Mouse (Mus musculus) heart, postnatal 4 days (tissue): Measurements from ENCODE around the gene Gc. TPM values are rescaled to one million over a fixed set of nuclear protein-coding genes. Genes with fewer than 3 reads are reported as not detected.

ENCODE experiments used
- DNase-seq: peaks from one replicate; pipeline ENCODE4 v3.0.0; 2021
- total RNA-seq, 2 experiments: library from RNA; stranded (reverse); gene quantifications; 2 replicates each; pipeline ENCODE4 v1.2.3; 2021

Gc gene
- not detected for total RNA-seq

DNA sequence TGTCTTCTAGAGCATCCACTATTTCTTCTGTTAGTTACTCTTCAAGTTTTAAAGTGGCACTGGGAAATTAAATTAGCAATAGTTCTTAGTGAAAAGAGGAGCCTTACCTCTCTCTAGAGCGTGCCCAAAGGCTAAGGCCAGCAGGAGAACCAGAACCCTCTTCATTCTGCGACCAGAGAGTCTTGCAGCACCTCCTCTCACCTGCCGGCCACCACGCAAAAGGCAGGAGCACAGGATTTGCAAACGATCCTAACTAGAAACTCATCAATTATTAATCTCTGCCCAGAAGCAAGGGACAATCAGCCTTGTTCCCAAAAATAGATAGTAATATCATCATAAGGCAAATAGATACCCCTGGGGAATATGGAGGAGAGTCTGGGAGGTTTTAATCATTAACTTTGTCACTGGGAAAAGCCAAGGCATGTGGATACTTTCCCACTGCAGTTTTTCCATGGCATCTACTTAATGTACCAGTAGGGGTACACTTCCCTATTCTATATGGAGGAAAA, at the start of gene Gc:
Gc (minus strand) TSS at position 345 of the 509 bp plus-strand sequence.
- DNase-seq, result no peak

DNA sequence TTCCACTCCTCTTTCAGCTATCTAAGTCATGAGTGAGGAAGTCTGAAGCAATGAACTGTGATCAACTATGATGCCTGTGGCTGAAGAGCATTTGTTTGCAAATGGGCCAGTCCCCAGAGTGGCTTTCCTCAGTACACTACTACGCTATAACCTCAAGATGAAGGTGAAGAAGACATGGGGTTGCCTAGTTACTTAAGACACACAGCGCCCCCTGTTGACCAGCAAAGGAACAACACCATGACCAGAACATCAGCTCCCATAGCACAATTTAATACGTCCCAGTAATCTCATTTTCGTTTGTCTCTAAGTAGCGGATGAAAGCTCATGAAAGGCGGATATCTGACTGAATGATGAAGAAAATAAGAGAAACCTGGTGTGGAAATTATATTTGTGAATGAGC, 42.5 kb upstream of the Gc start:
- DNase-seq, result no peak

DNA sequence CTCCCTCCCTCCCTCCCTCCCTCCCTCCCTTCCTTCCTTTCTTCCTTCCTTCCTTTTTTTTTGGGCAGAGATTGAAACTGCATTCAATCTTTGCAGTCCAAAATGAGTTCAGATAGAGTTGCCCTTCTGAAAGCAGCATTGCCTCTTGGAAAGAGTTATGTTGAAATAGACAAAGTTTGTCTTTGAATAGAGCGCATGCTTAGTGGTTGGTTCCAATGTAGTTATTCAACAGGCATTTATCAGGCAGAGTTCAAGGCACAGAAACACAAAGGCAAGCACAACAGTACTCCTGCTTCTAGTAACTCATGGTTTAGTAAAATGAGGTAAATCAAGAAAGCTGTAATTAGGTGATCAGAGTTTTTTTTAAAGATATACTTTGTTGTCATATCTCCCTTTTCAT, 34.9 kb upstream of the Gc start:
- no peak for DNase-seq

DNA sequence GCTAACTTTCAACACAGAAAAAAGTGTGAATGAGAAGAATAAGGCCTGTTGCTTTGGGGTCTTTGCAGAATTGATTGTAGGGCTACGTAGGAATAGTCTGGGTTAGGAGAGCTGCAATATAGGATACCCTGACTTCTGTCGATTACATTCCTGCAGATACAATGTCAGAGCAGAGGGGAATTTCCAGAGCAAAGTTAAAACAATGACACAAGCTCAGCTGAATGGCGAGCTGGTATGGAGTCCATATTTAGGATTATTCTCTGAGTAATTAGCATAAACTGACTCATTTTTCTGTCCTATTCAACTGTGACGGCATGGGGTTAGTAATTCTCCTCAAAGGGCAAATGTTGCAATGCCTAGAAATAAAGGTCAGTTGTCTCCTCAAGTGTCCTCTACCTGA, 12.8 kb upstream of the Gc start:
- no peak for DNase-seq

DNA sequence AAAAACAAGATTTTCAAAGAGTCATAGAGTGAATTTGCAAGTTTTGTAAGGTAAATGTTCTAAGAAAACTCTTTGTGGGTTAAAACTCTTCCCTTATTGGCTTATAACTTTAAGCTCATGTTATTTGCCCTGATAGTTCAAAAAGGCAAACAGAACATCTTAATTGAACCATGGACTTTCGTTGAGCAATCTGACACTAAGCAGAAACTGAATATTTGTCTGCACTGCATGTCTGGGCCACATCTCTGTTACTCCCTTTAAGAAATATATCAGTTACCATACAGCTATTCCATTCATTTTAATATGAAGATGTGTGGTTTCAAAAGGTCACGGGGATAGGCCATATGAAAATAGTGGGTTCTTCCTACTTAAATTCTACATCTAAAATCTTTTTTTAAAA, 10.2 kb upstream of the Gc start:
- no peak for DNase-seq

DNA sequence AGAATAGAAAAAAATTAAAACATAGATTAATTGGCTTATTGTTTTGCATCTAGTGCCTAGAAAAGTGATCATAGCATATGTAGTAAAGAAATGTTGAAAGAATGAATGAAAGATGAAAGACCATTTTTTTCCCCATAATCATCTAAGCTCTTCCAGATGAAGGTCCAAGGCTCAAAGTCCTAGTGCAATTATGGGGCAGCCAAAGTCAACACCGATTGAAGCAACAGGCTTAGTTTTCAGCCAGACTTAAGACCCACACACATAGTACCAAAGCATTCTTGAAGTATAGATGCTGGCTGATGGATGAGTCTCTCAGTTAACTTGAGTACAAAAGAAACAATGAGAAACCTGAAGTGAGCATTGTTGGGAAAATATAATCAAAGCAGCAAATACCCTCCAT, 9.3 kb upstream of the Gc start:
- no peak for DNase-seq

DNA sequence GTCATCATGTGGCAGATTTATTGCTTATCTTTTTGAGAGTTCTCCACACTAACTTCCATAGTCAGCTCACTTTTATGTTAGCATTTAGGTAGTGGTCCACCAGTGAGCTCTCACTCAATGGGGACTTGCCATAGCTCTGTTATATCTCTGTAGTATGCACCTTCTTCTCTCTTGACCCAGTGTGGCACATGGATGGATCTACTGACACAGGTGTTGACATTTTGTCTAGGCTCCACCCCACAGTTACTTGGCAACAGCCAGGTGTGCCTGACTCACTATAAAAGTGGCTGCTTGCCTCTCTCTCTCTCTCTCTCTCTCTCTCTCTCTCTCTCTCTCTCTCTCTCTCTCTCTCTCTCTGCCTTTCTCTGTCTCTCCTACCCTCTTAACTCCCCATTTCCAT, 8.6 kb upstream of the Gc start:
- no peak for DNase-seq

DNA sequence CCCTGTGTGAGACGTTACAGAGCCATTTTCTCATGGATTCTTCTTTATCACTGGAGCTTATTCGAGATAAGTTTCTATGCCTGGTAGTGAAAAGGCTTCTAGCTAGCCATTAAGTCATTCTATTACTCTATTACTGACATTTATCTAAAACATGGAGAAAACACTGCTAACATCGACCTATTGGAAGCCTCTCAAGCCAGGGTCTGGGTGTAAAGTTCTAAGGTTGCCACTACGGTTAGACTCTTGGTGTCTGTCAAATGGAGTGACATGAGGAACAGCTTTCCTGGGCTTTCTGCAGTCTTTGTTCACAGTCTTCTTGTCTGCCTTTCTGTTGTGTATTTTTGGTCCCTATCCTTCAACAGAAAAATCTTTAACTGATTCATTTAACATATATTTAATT, 4.1 kb upstream of the Gc start:
- no peak for DNase-seq

DNA sequence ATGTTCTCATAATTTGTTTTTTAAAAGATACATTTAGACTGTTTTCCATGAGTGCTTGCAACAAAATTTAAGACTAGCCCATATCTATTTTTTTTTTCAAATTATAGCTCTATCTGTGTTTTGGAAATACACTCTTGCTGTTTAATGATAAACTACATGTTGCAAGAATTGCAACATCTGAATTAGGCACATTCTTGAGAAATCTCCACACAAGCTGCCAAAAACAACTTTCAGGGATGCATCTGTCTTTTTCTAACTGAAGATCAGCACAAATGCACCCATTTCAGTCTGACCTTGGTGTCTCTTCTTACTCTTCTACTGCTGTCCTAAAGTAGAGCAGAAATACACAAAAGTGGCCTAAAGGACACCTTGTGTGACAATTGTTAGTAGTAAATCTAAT, 1.9 kb upstream of the Gc start:
- no peak for DNase-seq

DNA sequence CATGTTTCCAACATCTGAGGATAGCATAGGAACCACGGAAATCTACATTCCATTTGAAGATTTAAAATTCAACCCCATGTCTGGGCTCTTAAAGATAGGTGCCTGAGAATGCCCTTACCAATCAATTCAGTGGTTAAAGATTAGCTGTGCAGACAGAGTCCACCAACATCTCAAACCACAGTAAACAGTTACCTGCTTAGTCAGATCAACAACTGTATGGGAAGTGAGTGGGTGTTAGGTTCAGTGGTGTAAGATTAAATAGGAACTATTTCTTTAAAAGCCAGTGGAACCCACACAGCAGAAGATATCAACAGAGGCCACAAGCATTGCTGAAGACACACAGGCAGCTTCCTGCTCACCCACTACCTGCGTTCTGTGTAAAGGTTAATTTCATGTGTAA, 1.3 kb upstream of the Gc start:
- no peak for DNase-seq

DNA sequence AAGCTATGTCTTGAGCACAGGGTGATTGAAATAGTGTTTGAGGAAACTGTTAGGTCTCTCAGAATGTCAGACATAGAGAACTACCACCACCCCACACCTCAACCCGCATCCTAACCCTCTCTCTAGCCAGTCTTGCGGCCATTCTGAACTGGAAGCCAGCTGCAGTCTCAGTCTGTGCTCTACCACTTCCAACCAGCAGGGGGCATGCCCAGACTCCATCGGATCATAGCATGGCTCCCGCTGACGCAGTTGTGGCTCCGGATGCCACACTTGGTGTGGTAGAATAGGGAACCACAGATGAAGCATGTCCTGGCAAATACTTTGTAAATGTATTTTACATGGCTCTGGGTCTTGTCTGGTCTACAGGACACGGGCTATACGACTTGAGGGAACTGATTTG, 2.2 kb downstream of the Gc start:
- DNase-seq, result peak; percentile 41

DNA sequence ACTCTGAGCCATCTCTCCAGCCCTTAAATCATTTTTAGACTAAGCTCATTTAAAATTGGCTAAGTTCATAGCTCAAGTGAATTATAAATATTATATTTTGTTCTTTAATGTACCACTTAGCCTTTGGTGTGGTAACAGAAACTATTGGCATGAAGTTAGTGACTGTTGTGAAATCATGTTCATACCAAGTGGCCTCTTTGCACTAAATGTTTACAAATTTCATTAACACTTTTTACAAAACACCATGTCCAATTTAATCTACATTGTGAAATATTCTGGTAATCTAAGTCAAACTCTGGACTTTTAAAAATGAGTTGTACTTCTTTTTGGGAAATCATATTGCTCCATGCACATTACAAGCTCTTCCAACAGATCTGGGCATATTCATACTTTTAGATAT, 6.9 kb downstream of the Gc start:
- no peak for DNase-seq

DNA sequence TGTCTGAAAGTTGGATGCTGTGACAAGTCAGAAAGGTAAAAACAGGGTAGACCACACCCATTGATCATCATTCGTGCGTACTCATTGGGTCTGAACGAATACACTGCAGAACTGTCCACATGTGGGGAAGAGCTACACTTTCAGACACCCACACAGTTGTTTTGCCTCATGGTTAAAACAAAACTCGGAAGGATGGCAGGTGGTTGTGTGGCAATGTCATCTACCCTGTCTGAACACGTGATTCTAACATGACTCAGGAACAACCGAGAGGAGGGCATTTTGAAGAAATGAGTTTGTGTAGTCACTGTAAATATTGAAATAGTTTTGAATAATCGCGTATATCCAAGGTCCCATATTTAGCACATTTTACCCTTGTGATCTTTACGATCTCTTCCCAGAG, 8.4 kb downstream of the Gc start:
- DNase-seq, result no peak

DNA sequence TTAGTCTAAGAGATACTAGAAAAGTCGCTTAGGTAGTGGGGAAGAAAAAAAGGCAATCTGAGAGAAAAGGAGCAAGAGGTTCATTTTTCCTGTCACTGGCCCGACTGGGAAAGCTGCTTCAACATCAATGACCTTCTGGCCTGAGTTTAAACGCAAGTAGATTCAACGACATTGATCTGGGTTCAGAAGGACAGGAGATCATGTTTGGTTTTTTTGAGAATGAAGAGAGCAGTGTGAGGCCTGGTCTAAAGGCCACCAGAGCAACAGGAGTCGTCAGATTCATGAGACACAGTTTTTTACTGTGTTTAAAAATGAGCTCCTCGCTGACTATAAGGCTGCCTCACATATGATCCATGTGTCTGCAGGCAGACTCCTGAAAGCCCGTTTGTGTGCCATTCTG, 9.7 kb downstream of the Gc start:
- no peak for DNase-seq

DNA sequence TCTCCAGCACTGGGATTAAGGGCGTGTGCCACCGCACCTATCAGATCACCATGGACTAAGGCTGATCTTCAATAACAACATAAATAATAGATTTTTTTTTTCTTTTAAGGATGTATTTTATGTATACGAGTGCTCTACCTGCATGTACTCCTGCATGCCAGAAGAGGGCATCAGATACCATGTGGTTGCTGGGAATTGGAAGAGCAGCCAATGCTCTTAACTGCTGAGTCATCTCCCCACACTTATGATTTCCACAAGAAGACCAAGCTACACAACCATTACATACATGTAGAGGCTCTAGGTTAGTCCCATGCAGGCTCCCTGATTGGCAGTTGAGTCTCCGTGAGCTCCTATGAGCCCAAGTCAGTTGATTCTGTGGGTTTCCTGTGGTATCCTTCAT, 13.3 kb downstream of the Gc start:
- DNase-seq, result no peak

DNA sequence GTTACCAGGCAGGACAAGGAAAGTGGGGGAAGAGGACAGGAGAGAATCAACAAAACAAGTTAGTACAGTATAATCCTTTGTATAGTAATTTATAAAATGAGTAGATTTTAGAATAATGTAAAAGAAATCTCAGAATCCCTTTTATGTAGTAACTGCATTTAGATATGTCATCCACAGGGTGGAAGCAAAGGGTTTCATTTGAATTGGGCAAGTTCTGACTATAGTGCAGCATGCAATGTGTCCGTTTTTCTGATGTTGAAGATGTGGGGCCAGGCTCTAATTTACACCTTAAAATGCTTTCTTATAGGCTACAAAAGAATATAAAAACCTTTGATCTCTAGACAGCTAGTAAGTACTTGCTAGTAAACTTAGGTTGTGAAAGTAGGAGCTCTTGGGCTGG, 46.2 kb downstream of the Gc start:
- DNase-seq, result no peak

DNA sequence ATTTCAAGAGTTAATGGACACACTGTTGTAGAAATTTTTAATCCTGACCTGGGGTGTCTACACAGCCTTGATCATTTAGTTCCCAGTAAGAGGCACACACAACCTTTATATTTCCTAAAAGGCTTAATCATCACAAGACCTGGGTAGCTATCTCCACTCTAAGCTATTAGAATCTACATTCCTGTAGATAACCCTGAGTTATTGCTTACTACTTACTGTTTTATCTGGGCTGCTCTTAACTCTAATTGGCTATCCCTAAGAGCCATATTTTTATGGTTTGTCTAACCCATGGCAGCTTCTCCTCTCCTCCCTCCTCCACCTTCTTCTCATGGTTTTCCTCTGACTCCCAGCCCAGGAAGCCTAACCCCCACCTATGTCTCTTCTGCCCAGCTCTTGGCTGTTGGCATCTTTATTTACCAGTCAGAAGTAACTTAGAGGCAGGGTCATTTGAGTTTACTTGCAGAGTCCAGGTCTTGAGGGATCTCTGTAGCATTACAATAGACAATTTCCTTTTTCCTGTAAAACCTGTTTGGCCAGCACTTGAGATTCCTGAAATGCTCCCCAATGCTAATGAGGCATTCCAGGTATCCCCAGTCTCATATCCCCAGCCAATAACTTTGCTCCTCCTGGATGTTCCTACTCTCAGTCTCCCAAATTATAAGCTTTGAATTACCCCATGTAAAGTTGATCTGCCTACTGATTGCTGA, 50.2 kb downstream of the Gc start:
- DNase-seq, result no peak

DNA sequence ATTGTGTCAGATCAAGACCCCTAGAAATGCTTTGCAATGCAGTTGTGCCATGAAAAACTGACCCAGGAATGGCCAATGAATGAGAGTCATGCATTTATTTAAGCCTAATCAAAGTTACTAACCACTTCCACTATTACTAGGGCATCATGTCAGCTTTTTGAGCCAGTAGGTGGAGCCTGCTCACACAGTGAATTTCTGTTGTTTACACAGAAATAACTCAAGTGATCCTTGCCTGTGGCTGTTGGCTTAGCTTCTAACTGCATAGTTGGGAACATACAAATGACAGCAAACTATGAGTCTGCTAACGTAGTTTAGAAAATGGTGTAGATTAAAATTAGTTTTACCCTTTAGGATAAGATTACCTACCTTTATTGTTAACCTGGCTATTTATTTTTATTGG, 52.6 kb downstream of the Gc start:
- no peak for DNase-seq

DNA sequence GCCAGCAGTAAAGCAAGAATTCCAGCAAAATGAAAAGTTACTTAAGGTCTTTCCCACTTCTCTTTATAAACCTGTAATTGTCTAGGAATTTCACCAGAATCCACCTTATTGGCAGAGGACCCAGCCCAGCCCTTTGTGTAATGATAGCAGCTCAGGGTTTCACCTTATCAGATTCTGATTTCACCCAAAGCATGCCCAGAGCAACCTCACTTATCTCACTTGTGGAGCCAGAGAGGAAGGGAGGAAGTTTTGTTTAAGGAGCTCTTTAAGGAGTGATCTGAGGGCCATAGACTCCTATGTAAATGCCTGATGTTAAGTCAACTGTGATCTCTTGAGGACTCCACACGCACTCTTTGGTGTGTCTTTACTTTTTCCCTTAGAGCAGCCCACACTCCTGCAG, 67.3 kb downstream of the Gc start:
- DNase-seq, result no peak

DNA sequence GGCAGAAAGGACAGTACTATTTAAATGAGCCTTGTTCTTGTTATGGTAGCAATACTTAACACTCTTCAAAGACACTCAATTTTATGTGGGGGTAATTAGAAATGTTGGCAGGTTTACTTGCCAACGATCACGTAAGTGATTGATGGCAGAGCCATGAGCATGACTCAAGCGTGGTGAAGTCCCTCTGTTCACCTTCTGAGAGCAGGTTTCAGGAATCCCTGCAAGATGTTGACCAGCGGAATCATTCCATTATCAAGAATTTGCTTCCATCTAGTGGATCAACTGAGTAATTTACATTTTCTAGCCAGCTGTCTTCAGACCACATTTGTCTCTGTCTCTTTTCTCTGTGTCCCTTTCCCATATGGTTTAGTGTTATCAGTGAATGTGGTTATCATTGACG, 73.5 kb downstream of the Gc start:
- no peak for DNase-seq

DNA sequence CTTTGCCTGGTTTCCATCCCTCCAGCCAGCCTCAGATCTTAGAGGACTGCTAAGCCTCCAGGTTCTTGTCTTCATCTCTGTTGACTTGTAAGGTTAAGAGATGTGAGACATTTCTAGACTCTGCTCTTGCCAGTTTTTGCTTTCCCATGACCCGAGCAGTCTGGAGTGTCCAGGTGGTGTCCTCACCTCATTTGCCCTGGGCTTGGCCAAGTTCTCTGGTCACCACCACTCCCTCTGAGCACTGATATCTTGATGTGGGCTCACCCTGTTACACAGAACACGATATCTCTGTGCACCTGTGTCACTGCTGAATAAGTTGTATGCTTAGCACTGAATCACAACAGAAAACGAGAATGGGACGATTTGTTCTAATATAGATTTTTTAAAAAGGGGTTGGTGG, 76.4 kb downstream of the Gc start:
- no peak for DNase-seq

DNA sequence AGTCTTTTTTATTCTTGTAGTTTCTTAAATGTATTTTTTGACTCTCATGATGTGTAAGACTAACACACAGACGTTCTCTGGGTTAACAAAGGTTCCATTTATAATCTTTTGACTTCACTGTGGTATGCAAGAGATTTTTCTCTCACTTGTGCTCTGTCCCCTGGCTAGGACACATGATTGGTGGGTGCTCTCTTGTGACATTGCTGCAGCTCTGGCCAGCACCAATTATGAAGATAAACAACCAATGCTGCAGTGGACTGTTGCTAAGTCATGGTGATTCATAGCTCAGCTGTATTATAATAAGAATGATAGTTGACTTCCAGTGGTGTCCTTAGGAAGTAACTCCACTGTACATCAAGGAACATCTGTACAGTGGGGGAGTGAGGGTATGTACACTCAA, 87.6 kb downstream of the Gc start:
- DNase-seq, result no peak

DNA sequence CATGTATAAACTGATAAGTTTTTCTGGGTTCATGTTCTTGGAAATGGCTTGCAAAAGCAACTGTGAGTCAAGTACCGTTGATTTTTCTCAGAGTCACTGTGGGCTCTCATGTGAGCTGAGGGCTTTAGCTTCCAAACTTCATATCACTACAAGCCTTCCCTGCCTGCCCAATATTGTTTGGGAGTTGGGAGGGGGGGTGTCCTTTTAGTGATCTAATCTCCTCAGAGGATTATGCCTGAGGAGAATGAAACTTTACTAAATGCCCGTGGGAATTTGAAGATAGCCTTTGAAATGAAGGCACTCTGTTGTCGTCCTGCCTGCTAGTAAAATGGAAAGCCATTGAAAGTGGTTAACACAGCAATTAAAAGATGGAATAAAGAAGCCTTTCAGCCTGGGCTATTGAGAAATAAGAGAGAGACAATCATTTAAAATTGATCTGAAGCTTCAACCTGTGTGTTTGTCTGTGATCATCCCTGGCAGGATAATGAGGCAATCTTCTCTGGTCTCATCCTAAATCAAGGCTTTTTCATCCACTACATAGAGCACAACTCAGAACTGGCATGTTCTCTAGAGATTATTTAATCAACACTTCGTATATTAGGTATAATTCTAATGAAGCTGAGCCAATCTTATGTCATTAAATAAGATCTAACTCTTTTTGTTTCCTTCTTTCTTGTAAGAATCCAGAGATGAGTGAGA, 89.5 kb downstream of the Gc start:
- DNase-seq, result no peak
